Mouse (Mus musculus): ENCODE measurements around the gene Ndufaf1.

- no peak for TF ChIP-seq MAX (IDR thresholded peaks at IDR 0.05)
- no peak for TF ChIP-seq MYOG (IDR thresholded peaks at IDR 0.05; ENCODE audit: control insufficient read depth, extremely low read depth, insufficient read length)
- TF ChIP-seq CTCF (IDR thresholded peaks at IDR 0.05; ENCODE audit: control insufficient read depth, insufficient read depth, insufficient read length), result no peak
- TF ChIP-seq USF1 (IDR thresholded peaks at IDR 0.05; ENCODE audit: low read depth), result no peak
- TF ChIP-seq MYOD1 (IDR thresholded peaks at IDR 0.05; ENCODE audit: control insufficient read depth, insufficient read length, low read depth), result no peak
Observed at GRCm38 (mm10) chr2:119644254-119644653, 18.4 kb downstream of the Ndufaf1 start.
